ENCODE assay signal across 11 mouse cellular contexts in genomic region chr4:109156073-109156472, GRCm38 (mm10). TPM values are rescaled to one million over a fixed set of nuclear protein-coding genes. Genes with fewer than 3 reads are reported as not detected.
A peak's percentile ranks its signal among the peaks of the same experiment; 100 is the strongest.
DNase-seq lines count a peak whose midpoint lies in the region; ATAC-seq lines count a peak whose summit lies in the region.
"Had no signal": no experiment of that assay in that cellular context is flagged by ENCODE, and none has a peak within 500 bp of the region (broad histone marks: within the 10 kb centered on the region; RNA-seq: fewer than 3 reads in every experiment).

No protein-coding gene starts in this region.

- ATAC-seq in embryonic facial prominence, embryonic 12.5 days (ENCODE audit: insufficient number of reproducible peaks, insufficient read depth, low FRiP score, low TSS enrichment) = no peak
- ATAC-seq in kidney, embryonic 15.5 days (replicated peaks; ENCODE audit: low FRiP score) = no peak
- ATAC-seq in forebrain, embryonic 15.5 days (replicated peaks) = peak; percentile 24; the same call in 1 of the 2 replicates
- 0 out of 2 replicates have a peak, but pooled peaks have one; percentile 37 for ATAC-seq in neural tube, embryonic 13.5 days (ENCODE audit: low read depth)

- no peaks in the 10 kb centered on the region for H3K9me3 ChIP-seq in embryonic facial prominence, embryonic 12.5 days
- H3K9me3 ChIP-seq in embryonic facial prominence, embryonic 10.5 days = no peaks in the 10 kb centered on the region
- H3K9me3 ChIP-seq in kidney, embryonic 15.5 days (replicated peaks) = no peaks in the 10 kb centered on the region
- H3K9me3 ChIP-seq in forebrain, embryonic 15.5 days = no peaks in the 10 kb centered on the region
- H3K9me3 ChIP-seq in neural tube, embryonic 13.5 days = no peaks in the 10 kb centered on the region
- H3K9me3 ChIP-seq: limb, embryonic 12.5 days had no signal

- no peak overlapping the region for H3K9ac ChIP-seq in embryonic facial prominence, embryonic 12.5 days
- H3K9ac ChIP-seq in kidney, embryonic 15.5 days = no peak overlapping the region
- H3K9ac ChIP-seq in forebrain, embryonic 15.5 days (replicated peaks) = peak overlapping the region; percentile 40
- peak overlapping the region; percentile 60 for H3K9ac ChIP-seq in neural tube, embryonic 13.5 days
- H3K9ac ChIP-seq: limb, embryonic 12.5 days had no signal

- H3K27me3 ChIP-seq in embryonic facial prominence, embryonic 12.5 days = no peaks in the 10 kb centered on the region
- no peaks in the 10 kb centered on the region for H3K27me3 ChIP-seq in embryonic facial prominence, embryonic 10.5 days (replicated peaks; ENCODE audit: low read depth, poor library complexity, severe bottlenecking)
- no peaks in the 10 kb centered on the region for H3K27me3 ChIP-seq in kidney, embryonic 15.5 days
- H3K27me3 ChIP-seq in forebrain, embryonic 15.5 days = no peaks in the 10 kb centered on the region
- no peaks in the 10 kb centered on the region for H3K27me3 ChIP-seq in neural tube, embryonic 13.5 days
- H3K27me3 ChIP-seq: limb, embryonic 12.5 days had no signal

- peak overlapping the region; percentile 5; the same call in 1 of the 2 replicates for H3K27ac ChIP-seq in embryonic facial prominence, embryonic 12.5 days
- no peak overlapping the region for H3K27ac ChIP-seq in embryonic facial prominence, embryonic 10.5 days (replicated peaks)
- H3K27ac ChIP-seq in kidney, embryonic 15.5 days = peak overlapping the region; percentile 73
- H3K27ac ChIP-seq in forebrain, embryonic 15.5 days (replicated peaks) = peak overlapping the region; percentile 87
- peak overlapping the region; percentile 86 for H3K27ac ChIP-seq in neural tube, embryonic 13.5 days (replicated peaks)
- H3K27ac ChIP-seq: limb, embryonic 12.5 days had no signal

- no peak overlapping the region for H3K4me3 ChIP-seq in embryonic facial prominence, embryonic 12.5 days
- H3K4me3 ChIP-seq in embryonic facial prominence, embryonic 10.5 days = no peak overlapping the region
- H3K4me3 ChIP-seq in kidney, embryonic 15.5 days (replicated peaks) = no peak overlapping the region
- H3K4me3 ChIP-seq in forebrain, embryonic 15.5 days = peak overlapping the region; percentile 33
- peak overlapping the region; percentile 26 for H3K4me3 ChIP-seq in neural tube, embryonic 13.5 days
- H3K4me3 ChIP-seq: limb, embryonic 12.5 days had no signal

- no peak for DNase-seq in embryonic facial prominence, embryonic 10.5 days (ENCODE audit: low spot score)
- no peak for DNase-seq in kidney, postnatal 36 days
- no peak for DNase-seq in right cerebral cortex, postnatal 10 days (ENCODE audit: low spot score in 2 of 2)
- no peak for DNase-seq in lung, adult 18-20 months
- DNase-seq: B cell, adult 2 months; kidney, postnatal 10 days had no signal

- H3K4me2 ChIP-seq in embryonic facial prominence, embryonic 12.5 days (replicated peaks) = 0 out of 2 replicates have a peak overlapping the region, but pooled peaks have one; percentile 36
- H3K4me2 ChIP-seq in kidney, embryonic 15.5 days = peak overlapping the region; percentile 49; the same call in 1 of the 2 replicates
- peak overlapping the region; percentile 46 for H3K4me2 ChIP-seq in forebrain, embryonic 15.5 days (replicated peaks)
- H3K4me2 ChIP-seq in neural tube, embryonic 13.5 days = peak overlapping the region; percentile 50

- WGBS in embryonic facial prominence, embryonic 12.5 days = 77% methylated on average over 6 of the region's 6 CpGs
- 86% methylated on average over 6 of the region's 6 CpGs for WGBS in embryonic facial prominence, embryonic 10.5 days
- 71% methylated on average over 6 of the region's 6 CpGs for WGBS in kidney, embryonic 15.5 days
- 61% methylated on average over 6 of the region's 6 CpGs for WGBS in forebrain, embryonic 15.5 days
- 72% methylated on average over 6 of the region's 6 CpGs for WGBS in neural tube, embryonic 13.5 days

- H3K4me1 ChIP-seq in embryonic facial prominence, embryonic 12.5 days = peaks cover 12% of the 10 kb centered on the region
- peaks cover 14% of the 10 kb centered on the region for H3K4me1 ChIP-seq in embryonic facial prominence, embryonic 10.5 days
- H3K4me1 ChIP-seq in kidney, embryonic 15.5 days = peaks cover 24% of the 10 kb centered on the region
- peaks cover 30% of the 10 kb centered on the region for H3K4me1 ChIP-seq in forebrain, embryonic 15.5 days
- H3K4me1 ChIP-seq in neural tube, embryonic 13.5 days (replicated peaks) = peaks cover 49% of the 10 kb centered on the region

- no peaks in the 10 kb centered on the region for H3K36me3 ChIP-seq in embryonic facial prominence, embryonic 12.5 days
- peaks cover 5% of the 10 kb centered on the region; the same call in 1 of the 2 replicates for H3K36me3 ChIP-seq in embryonic facial prominence, embryonic 10.5 days (replicated peaks)
- no peaks in the 10 kb centered on the region for H3K36me3 ChIP-seq in kidney, embryonic 15.5 days
- no peaks in the 10 kb centered on the region for H3K36me3 ChIP-seq in forebrain, embryonic 15.5 days
- H3K36me3 ChIP-seq in neural tube, embryonic 13.5 days = peaks cover 5% of the 10 kb centered on the region; the same call in 1 of the 2 replicates

RNA-seq across cellular contexts. Expression of gene Osbpl9, which starts 46.0 kb away (rescaled TPM):
- 71.3 and 76.1 TPM in 2 replicates for polyA plus RNA-seq in embryonic facial prominence, embryonic 12.5 days (2016; fragmentation: Nextera tagmentation; extraction: Ambion mirVana)
- 60.0 and 61.4 TPM in 2 replicates for polyA plus RNA-seq in embryonic facial prominence, embryonic 10.5 days (2016; fragmentation: Nextera tagmentation; extraction: Ambion mirVana)
- 68.9 and 70.5 TPM in 2 replicates for polyA plus RNA-seq in kidney, embryonic 15.5 days (2015; fragmentation: Nextera tagmentation; extraction: Ambion mirVana)
- polyA plus RNA-seq in forebrain, embryonic 15.5 days (2015; fragmentation: Nextera tagmentation; extraction: Ambion mirVana) = 76.7 and 78.5 TPM in 2 replicates
- 97.0 and 105 TPM in 2 replicates for polyA plus RNA-seq in neural tube, embryonic 13.5 days (2015; fragmentation: Nextera tagmentation; extraction: Ambion mirVana)

Comparison
In these comparisons a context has a peak if more than half of its experiments do, and no peak if none do; other contexts are left out.
1. ATAC-seq: peak in forebrain, embryonic 15.5 days (single experiment) and neural tube, embryonic 13.5 days (single experiment); none in embryonic facial prominence, embryonic 12.5 days (single experiment) and kidney, embryonic 15.5 days (single experiment).
2. H3K4me3 ChIP-seq: peak in forebrain, embryonic 15.5 days (single experiment) and neural tube, embryonic 13.5 days (single experiment); none in embryonic facial prominence, embryonic 12.5 days (single experiment), embryonic facial prominence, embryonic 10.5 days (single experiment) and kidney, embryonic 15.5 days (single experiment).
3. H3K9ac ChIP-seq: peak in forebrain, embryonic 15.5 days (single experiment) and neural tube, embryonic 13.5 days (single experiment); none in embryonic facial prominence, embryonic 12.5 days (single experiment) and kidney, embryonic 15.5 days (single experiment).
4. Peak in every context shown above with its lines, with median percentiles within 50 percentile points of each other: H3K4me2 ChIP-seq.